Mouse (Mus musculus): ENCODE measurements around the gene Churc1.

Churc1 gene

GRCm38 (mm10) chr12:76765354-76765851 lies at the start of gene Churc1, which contains the start of gene Fntb:
Churc1 (plus strand) TSS chr12:76765538.
Fntb (plus strand) TSS chr12:76765589.
- peak; percentile 95 for DNase-seq (ENCODE audit: low read depth, low spot score)

GRCm38 (mm10) chr12:76718384-76718783 lies 47.0 kb upstream of the Churc1 start:
- no peak for DNase-seq (ENCODE audit: low read depth, low spot score)

GRCm38 (mm10) chr12:76720572-76720971 lies 44.8 kb upstream of the Churc1 start:
- DNase-seq (ENCODE audit: low read depth, low spot score) = no peak

GRCm38 (mm10) chr12:76722026-76722425 lies 43.3 kb upstream of the Churc1 start:
- no peak for DNase-seq (ENCODE audit: low read depth, low spot score)

GRCm38 (mm10) chr12:76727955-76728354 lies 37.4 kb upstream of the Churc1 start:
- DNase-seq (ENCODE audit: low read depth, low spot score) = no peak

GRCm38 (mm10) chr12:76750866-76751459 lies 14.4 kb upstream of the Churc1 start:
- DNase-seq (ENCODE audit: low read depth, low spot score) = no peak

- DNase-seq (ENCODE audit: low read depth, low spot score) = no peak
These were observed 12.6 kb upstream of the Churc1 start for GRCm38 (mm10) chr12:76752652-76753318.

- no peak for DNase-seq (ENCODE audit: low read depth, low spot score)
These were observed 728 bp downstream of the Churc1 start for GRCm38 (mm10) chr12:76765901-76766630.

- no peak for DNase-seq (ENCODE audit: low read depth, low spot score)
These were observed 5.6 kb downstream of the Churc1 start for GRCm38 (mm10) chr12:76770841-76771500.

- DNase-seq (ENCODE audit: low read depth, low spot score) = no peak
These were observed 6.2 kb downstream of the Churc1 start for GRCm38 (mm10) chr12:76771540-76771939.

GRCm38 (mm10) chr12:76774652-76775051 lies 9.3 kb downstream of the Churc1 start:
- DNase-seq (ENCODE audit: low read depth, low spot score) = no peak

- DNase-seq (ENCODE audit: low read depth, low spot score) = no peak
These were observed 9.8 kb downstream of the Churc1 start for GRCm38 (mm10) chr12:76775132-76775531.

- no peak for DNase-seq (ENCODE audit: low read depth, low spot score)
These were observed 11.6 kb downstream of the Churc1 start for GRCm38 (mm10) chr12:76776898-76777297.

GRCm38 (mm10) chr12:76777845-76778244 lies 12.5 kb downstream of the Churc1 start:
- DNase-seq (ENCODE audit: low read depth, low spot score) = no peak

GRCm38 (mm10) chr12:76778305-76779083 lies 13.2 kb downstream of the Churc1 start:
- DNase-seq (ENCODE audit: low read depth, low spot score) = no peak

- DNase-seq (ENCODE audit: low read depth, low spot score) = no peak
These were observed 14.6 kb downstream of the Churc1 start for GRCm38 (mm10) chr12:76779951-76780350.

- DNase-seq (ENCODE audit: low read depth, low spot score) = no peak
These were observed 15.5 kb downstream of the Churc1 start for GRCm38 (mm10) chr12:76780639-76781468.

- peak; percentile 65 for DNase-seq (ENCODE audit: low read depth, low spot score)
These were observed 18.8 kb downstream of the Churc1 start for GRCm38 (mm10) chr12:76784056-76784619.

- DNase-seq (ENCODE audit: low read depth, low spot score) = no peak
These were observed 25.2 kb downstream of the Churc1 start for GRCm38 (mm10) chr12:76790446-76791084.

Measured in skeletal muscle tissue, adult 2 months (tissue).